Mouse (Mus musculus): Measurements from ENCODE around the gene Mrps30. TPM values are rescaled to one million over a fixed set of nuclear protein-coding genes. Genes with fewer than 3 reads are reported as not detected.

Mrps30 gene
- polyA plus RNA-seq, 1 experiment from 2014 or later: 27.2 TPM

Other genes starting within 250 kb of the Mrps30 start
- gene B430218F22Rik, start 622 bp downstream of the Mrps30 start, polyA plus RNA-seq (2014; fragmentation: Nextera tagmentation; extraction: Ambion mirVana): 1.8 and 1.9 TPM in 2 replicates